Mouse (Mus musculus): ENCODE data around the gene Pold4. TPM values are rescaled to one million over a fixed set of nuclear protein-coding genes. Genes with fewer than 3 reads are reported as not detected.

Gene Pold4
- polyA plus RNA-seq, 1 experiment from 2014 or later: 28.2 TPM

DNA sequence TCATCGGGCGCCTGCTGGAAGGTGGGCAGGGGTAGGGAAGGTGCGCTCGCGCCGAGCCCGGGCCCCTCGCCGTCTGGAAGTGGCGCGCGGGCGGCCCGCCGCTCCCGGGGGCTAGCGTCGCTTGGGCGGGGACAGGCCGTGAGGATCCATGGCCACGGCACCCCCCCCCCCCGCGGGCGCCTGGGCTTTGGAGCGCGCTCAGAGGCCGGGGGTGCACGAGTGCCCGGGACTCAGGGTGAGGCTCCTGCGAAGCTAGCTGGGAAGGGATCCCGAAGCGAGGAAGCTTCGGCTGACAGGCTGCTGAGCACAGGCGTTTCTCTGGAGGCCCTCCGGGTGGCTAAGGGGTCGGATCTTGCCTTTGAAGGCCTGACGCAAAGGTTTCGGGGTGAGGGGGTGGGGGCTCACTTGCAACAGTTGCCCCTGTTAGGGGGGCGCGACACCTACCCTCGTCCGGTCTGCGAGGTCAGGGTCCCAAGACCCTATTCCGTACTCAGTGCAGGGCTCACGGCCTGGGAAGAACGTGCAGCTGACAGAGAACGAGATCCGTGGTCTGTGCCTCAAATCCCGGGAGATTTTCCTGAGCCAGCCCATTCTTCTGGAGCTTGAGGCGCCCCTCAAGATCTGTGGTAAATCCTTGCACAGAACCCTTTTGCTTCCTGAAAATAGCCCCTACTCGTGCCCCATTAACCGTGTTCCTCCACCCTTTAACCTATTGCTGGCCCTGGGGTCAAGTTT, 39.3 kb upstream of the Pold4 start:
- WGBS: 1% methylated on average over 41 of the region's 52 CpGs
- Histone ChIP-seq H3K36me3 (ENCODE audit: control insufficient read depth, insufficient read depth, low read length) (peaks cover 45% of the 10 kb centered on the region), H3K27ac (ENCODE audit: low read depth, low read length) (peak overlapping the region; percentile 98), H3K4me1 (ENCODE audit: control insufficient read depth, insufficient read depth, low read length) (peaks cover 29% of the 10 kb centered on the region), H3K27me3 (ENCODE audit: control insufficient read depth, insufficient read depth, low read length) (no peaks in the 10 kb centered on the region), H3K9ac (ENCODE audit: low read depth, low read length) (peak overlapping the region; percentile 97), H3K9me3 (ENCODE audit: control insufficient read depth, low read length) (no peaks in the 10 kb centered on the region), H3K4me2 (replicated peaks; ENCODE audit: low read depth, low read length) (peak overlapping the region; percentile 93), H3K4me3 (ENCODE audit: low read length) (peak overlapping the region; percentile 97)
- ATAC-seq (ENCODE audit: low FRiP score, low TSS enrichment): no peak; the same call in none of the 2 replicates

DNA sequence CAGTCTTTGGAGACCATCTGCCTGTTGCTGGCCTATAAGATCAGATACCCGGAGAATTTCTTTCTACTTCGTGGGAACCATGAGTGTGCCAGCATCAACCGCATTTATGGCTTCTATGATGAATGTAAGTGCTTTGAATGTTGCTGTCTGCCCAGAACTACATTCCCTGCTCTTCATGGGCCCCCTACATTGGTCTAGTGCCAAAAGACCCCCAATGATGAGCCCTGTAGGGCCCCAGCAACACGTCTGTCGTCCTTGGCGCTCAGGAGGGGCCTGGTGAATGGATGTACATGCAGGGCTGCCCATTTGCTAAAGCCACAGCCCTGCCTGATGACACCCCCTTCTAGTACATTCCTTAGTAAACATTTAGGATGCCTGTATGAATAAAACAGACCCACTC, 38.6 kb upstream of the Pold4 start:
- ATAC-seq (ENCODE audit: low FRiP score, low TSS enrichment): no peak
- Histone ChIP-seq H3K27ac (ENCODE audit: low read depth, low read length) (peak overlapping the region; percentile 98; the same call in 1 of the 2 replicates), H3K9me3 (ENCODE audit: control insufficient read depth, low read length) (no peaks in the 10 kb centered on the region), H3K36me3 (ENCODE audit: control insufficient read depth, insufficient read depth, low read length) (peaks cover 52% of the 10 kb centered on the region), H3K4me3 (ENCODE audit: low read length) (peak overlapping the region; percentile 97), H3K4me1 (ENCODE audit: control insufficient read depth, insufficient read depth, low read length) (peaks cover 29% of the 10 kb centered on the region), H3K27me3 (ENCODE audit: control insufficient read depth, insufficient read depth, low read length) (no peaks in the 10 kb centered on the region), H3K9ac (ENCODE audit: low read depth, low read length) (peak overlapping the region; percentile 97), H3K4me2 (replicated peaks; ENCODE audit: low read depth, low read length) (peak overlapping the region; percentile 93)
- 69% methylated on average over 6 of the region's 6 CpGs for WGBS

DNA sequence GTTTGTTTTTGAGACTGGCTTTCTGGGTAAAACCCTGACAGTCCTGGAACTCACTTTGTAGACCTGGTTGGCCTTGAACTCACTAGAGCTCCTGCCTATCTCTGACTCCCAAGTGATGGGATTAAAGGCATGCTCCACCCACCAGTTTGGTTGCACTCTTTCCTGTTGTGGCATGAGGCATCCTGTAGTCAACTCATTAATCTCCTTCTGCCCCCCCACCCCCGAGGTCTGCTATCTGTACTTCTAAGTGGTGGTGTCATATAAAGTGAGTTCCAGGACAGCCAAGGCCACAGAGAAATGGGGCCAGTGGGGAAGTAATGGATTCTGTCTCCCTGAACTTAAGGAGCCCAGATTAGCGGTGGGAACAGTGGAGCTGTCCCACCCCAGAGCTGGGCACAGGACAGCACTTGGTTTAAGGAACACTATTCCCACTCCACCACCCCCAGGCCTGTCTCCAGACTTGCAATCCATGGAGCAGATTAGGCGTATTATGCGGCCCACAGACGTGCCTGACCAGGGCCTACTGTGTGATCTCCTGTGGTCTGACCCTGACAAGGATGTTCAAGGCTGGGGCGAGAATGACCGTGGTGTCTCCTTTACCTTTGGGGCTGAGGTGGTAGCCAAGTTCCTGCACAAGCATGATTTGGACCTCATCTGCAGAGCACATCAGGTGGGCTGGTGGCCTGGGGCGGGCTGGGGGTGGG, 37.5 kb upstream of the Pold4 start:
- WGBS: 87% methylated on average over 8 of the region's 8 CpGs
- Histone ChIP-seq H3K9me3 (ENCODE audit: control insufficient read depth, low read length) (no peaks in the 10 kb centered on the region), H3K9ac (ENCODE audit: low read depth, low read length) (0 out of 2 replicates have a peak overlapping the region, but pooled peaks have one; percentile 12), H3K36me3 (ENCODE audit: control insufficient read depth, insufficient read depth, low read length) (peaks cover 57% of the 10 kb centered on the region), H3K27me3 (ENCODE audit: control insufficient read depth, insufficient read depth, low read length) (no peaks in the 10 kb centered on the region), H3K4me3 (ENCODE audit: low read length) (no peak overlapping the region), H3K4me1 (ENCODE audit: control insufficient read depth, insufficient read depth, low read length) (peaks cover 29% of the 10 kb centered on the region), H3K27ac (ENCODE audit: low read depth, low read length) (no peak overlapping the region), H3K4me2 (replicated peaks; ENCODE audit: low read depth, low read length) (peak overlapping the region; percentile 93; the same call in 1 of the 2 replicates)
- no peak for ATAC-seq (ENCODE audit: low FRiP score, low TSS enrichment)

DNA sequence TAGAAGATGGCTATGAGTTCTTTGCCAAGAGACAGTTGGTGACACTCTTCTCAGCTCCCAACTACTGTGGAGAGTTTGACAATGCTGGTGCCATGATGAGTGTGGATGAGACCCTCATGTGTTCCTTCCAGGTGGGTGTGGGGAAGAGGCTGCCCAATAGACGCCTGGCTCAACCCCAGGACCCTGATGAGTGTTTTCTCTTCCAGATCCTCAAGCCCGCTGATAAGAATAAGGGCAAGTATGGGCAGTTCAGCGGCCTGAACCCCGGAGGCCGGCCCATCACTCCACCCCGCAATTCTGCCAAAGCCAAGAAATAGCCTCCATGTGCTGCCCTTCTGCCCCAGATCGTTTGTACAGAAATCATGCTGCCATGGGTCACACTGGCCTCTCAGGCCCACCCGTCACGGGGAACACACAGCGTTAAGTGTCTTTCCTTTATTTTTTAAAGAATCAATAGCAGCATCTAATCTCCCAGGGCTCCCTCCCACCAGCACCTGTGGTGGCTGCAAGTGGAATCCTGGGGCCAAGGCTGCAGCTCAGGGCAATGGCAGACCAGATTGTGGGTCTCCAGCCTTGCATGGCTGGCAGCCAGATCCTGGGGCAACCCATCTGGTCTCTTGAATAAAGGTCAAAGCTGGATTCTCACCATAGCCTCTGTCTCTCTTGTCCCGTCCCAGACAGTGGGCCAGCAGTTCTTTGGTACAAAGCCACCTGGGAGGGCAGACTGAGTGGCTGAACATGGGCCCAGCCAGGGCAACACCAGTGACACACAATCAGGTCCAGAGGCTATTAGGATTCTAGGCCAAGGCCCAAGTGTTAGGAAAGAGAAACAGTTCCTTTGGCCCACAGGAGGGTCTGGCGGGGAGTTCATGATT, 36.7 kb upstream of the Pold4 start:
- Histone ChIP-seq H3K4me1 (ENCODE audit: control insufficient read depth, insufficient read depth, low read length) (peaks cover 30% of the 10 kb centered on the region), H3K9me3 (ENCODE audit: control insufficient read depth, low read length) (no peaks in the 10 kb centered on the region), H3K36me3 (ENCODE audit: control insufficient read depth, insufficient read depth, low read length) (peaks cover 66% of the 10 kb centered on the region), H3K27ac (ENCODE audit: low read depth, low read length) (peak overlapping the region; percentile 11; the same call in 1 of the 2 replicates), H3K4me2 (replicated peaks; ENCODE audit: low read depth, low read length) (no peak overlapping the region), H3K4me3 (ENCODE audit: low read length) (no peak overlapping the region), H3K9ac (ENCODE audit: low read depth, low read length) (peak overlapping the region; percentile 12; the same call in 1 of the 2 replicates), H3K27me3 (ENCODE audit: control insufficient read depth, insufficient read depth, low read length) (no peaks in the 10 kb centered on the region)
- ATAC-seq (ENCODE audit: low FRiP score, low TSS enrichment): no peak
- WGBS: 78% methylated on average over 12 of the region's 12 CpGs

DNA sequence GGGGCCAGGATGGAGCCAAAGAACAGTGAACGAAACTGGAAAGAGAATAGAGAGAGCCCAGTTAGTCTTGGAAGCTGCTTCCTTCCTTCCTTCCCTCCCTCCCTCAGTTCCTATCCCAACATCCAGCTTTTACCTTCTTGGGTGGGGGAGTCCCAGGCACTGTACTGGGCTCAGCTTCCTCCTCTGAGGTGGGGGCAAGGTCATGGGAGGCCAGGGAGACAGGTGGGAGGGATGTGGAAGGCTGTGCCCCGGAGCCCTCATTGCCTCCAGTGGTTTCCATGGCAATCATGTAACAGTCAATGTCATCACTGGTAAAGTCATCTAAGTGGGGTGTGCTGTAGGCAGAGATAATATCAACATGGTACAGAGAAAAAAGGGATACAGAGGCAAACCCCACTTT, 35.7 kb upstream of the Pold4 start:
- no peak overlapping the region for H3K27ac ChIP-seq (ENCODE audit: low read depth, low read length)
- H3K4me1 ChIP-seq (ENCODE audit: control insufficient read depth, insufficient read depth, low read length): peaks cover 38% of the 10 kb centered on the region
- H3K9me3 ChIP-seq (ENCODE audit: control insufficient read depth, low read length): no peaks in the 10 kb centered on the region
- H3K4me2 ChIP-seq (replicated peaks; ENCODE audit: low read depth, low read length): no peak overlapping the region
- H3K4me3 ChIP-seq (ENCODE audit: low read length): no peak overlapping the region
- H3K27me3 ChIP-seq (ENCODE audit: control insufficient read depth, insufficient read depth, low read length): no peaks in the 10 kb centered on the region
- peaks cover 71% of the 10 kb centered on the region for H3K36me3 ChIP-seq (ENCODE audit: control insufficient read depth, insufficient read depth, low read length)
- H3K9ac ChIP-seq (ENCODE audit: low read depth, low read length): no peak overlapping the region; the same call in 1 of the 2 replicates
- ATAC-seq (ENCODE audit: low FRiP score, low TSS enrichment): no peak
- WGBS: 21% methylated on average over 2 of the region's 2 CpGs

DNA sequence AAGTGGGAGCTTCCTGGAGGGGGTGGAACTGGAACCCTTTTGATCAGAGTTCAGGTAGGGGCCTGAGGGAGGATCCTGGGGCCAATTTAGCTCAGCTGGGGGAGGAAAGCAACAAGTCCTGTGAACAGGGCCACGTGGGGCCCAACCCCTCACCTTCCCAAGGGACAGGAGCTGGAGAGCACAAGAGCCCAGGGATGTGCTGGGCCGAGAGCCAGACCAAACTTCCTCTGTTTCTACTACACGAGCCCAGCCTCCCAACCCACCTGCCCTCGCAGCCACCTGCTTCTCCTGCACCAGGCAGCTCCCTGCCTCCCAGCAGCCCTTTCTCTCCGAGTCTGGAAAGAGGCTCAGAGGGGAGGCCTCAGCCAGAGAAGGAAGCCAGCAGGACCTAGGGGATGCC, 35.2 kb upstream of the Pold4 start:
- H3K4me2 ChIP-seq (replicated peaks; ENCODE audit: low read depth, low read length): no peak overlapping the region
- H3K4me1 ChIP-seq (ENCODE audit: control insufficient read depth, insufficient read depth, low read length): peaks cover 34% of the 10 kb centered on the region
- H3K27ac ChIP-seq (ENCODE audit: low read depth, low read length): no peak overlapping the region

DNA sequence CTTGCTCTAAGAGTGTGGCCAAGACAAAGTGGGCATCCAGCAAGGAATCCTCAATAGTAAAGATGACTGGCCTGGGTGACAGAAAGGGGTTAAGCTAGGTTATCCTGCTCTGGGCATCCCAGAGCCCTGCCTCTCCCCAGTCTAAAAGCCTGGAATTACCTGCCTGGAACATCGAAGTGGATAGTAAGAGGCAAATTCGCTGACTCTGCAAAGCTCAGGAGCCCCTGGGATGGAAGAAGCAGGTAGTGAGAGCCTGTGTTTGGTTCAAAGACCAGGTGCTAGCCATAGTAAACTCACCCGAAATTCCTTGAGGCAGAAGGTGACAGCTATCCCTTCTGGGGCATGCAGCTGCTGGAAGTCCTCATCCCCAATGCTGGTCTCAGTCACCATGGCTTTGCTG, 34.5 kb upstream of the Pold4 start:
- no peak overlapping the region for H3K27ac ChIP-seq (ENCODE audit: low read depth, low read length)
- no peaks in the 10 kb centered on the region for H3K9me3 ChIP-seq (ENCODE audit: control insufficient read depth, low read length)
- H3K36me3 ChIP-seq (ENCODE audit: control insufficient read depth, insufficient read depth, low read length): peaks cover 71% of the 10 kb centered on the region
- H3K9ac ChIP-seq (ENCODE audit: low read depth, low read length): no peak overlapping the region
- ATAC-seq (ENCODE audit: low FRiP score, low TSS enrichment): no peak
- no peaks in the 10 kb centered on the region for H3K27me3 ChIP-seq (ENCODE audit: control insufficient read depth, insufficient read depth, low read length)
- H3K4me2 ChIP-seq (replicated peaks; ENCODE audit: low read depth, low read length): no peak overlapping the region
- WGBS: 74% methylated on average over 3 of the region's 3 CpGs
- peaks cover 37% of the 10 kb centered on the region for H3K4me1 ChIP-seq (ENCODE audit: control insufficient read depth, insufficient read depth, low read length)
- no peak overlapping the region for H3K4me3 ChIP-seq (ENCODE audit: low read length)

More for the DNA sequence above, 35.2 kb upstream of the Pold4 start:
- no peak for ATAC-seq (ENCODE audit: low FRiP score, low TSS enrichment)
- no peaks in the 10 kb centered on the region for H3K9me3 ChIP-seq (ENCODE audit: control insufficient read depth, low read length)
- no peak overlapping the region for H3K4me3 ChIP-seq (ENCODE audit: low read length)
- H3K27me3 ChIP-seq (ENCODE audit: control insufficient read depth, insufficient read depth, low read length): no peaks in the 10 kb centered on the region
- 9% methylated on average over 5 of the region's 5 CpGs for WGBS
- peaks cover 71% of the 10 kb centered on the region for H3K36me3 ChIP-seq (ENCODE audit: control insufficient read depth, insufficient read depth, low read length)
- H3K9ac ChIP-seq (ENCODE audit: low read depth, low read length): no peak overlapping the region

DNA sequence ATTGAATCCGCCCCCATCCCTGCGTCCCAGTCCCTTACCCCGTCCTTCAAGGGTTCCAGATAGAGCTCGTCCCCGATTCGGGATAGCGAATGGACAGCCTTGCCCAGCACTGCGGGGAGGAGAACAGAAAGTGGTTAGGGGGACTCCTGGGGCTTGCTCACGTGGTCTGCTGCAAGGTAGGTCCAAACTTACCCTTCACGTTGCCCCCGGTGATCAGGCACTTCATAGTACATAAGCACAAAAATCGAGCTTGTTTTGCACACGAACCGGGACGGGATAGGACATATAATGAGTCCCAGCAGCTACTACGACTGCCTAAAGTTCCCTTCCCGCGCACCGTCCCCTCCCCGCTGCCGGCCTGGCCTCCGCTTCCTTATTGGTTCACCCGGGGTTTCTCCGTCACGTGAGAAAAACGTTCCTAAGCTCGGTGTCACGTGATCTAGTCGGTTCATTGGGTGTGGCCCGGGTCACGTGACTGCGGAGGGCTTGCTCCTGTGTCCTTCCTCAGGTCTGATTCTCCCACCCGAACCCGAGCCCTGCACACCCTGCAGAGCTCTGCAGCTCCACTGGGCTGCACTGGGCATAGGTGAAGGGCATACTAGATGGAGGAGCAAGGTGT, 30.3 kb upstream of the Pold4 start, which contains the start of gene Rad9a:
TSS of gene Rad9a (minus strand) at position 372 of the 619 bp plus-strand sequence.
- H3K4me3 ChIP-seq (ENCODE audit: low read length): peak within 1 kb of the TSS; percentile 71
- H3K27me3 ChIP-seq (ENCODE audit: control insufficient read depth, insufficient read depth, low read length): no peaks in the 10 kb centered on the region; the same call in 1 of the 2 replicates
- ATAC-seq (ENCODE audit: low FRiP score, low TSS enrichment): peak; percentile 85
- peaks cover 19% of the 10 kb centered on the region for H3K4me1 ChIP-seq (ENCODE audit: control insufficient read depth, insufficient read depth, low read length)
- peaks cover 36% of the 10 kb centered on the region; the same call in 1 of the 2 replicates for H3K36me3 ChIP-seq (ENCODE audit: control insufficient read depth, insufficient read depth, low read length)
- H3K27ac ChIP-seq (ENCODE audit: low read depth, low read length): peak within 1 kb of the TSS; percentile 12; the same call in 1 of the 2 replicates
- peak within 1 kb of the TSS; percentile 82 for H3K4me2 ChIP-seq (replicated peaks; ENCODE audit: low read depth, low read length)
- H3K9me3 ChIP-seq (ENCODE audit: control insufficient read depth, low read length): no peaks in the 10 kb centered on the region
- WGBS: under 1% methylated on average over 34 of the region's 34 CpGs
- H3K9ac ChIP-seq (ENCODE audit: low read depth, low read length): peak within 1 kb of the TSS; percentile 83
